Mouse (Mus musculus) intestine, postnatal 0 days (tissue): ENCODE measurements around the gene Eml4. TPM values are rescaled to one million over a fixed set of nuclear protein-coding genes. Genes with fewer than 3 reads are reported as not detected.

ENCODE experiments used
- ATAC-seq: fragments of 200-750 bp; cut with Nextera tagmentation; 2 replicates; pipeline ENCODE4 v1.8.0; 2017; ENCODE audit warnings: mild to moderate bottlenecking, moderate TSS enrichment, moderate library complexity
- H3K27ac ChIP-seq: fragments of 300-500 bp; sonication (generic); 2 replicates; pipeline ENCODE4 v1.5.1; 2014; ENCODE audit warnings: mild to moderate bottlenecking, low read depth, low read length, moderate library complexity
- H3K27me3 ChIP-seq: fragments of 300-500 bp; sonication (generic); replicated peaks from 2 replicates; pipeline ENCODE4 v1.6.1; 2014; ENCODE audit warnings: low read length, mixed read lengths; ENCODE audit not compliant: control insufficient read depth, insufficient read depth
- H3K36me3 ChIP-seq: fragments of 300-500 bp; sonication (generic); 2 replicates; pipeline ENCODE4 v1.6.1; 2014; ENCODE audit warnings: mild to moderate bottlenecking, moderate library complexity; ENCODE audit not compliant: control insufficient read depth, insufficient read depth
- H3K4me1 ChIP-seq: fragments of 300-500 bp; sonication (generic); replicated peaks from 2 replicates; pipeline ENCODE4 v1.6.1; 2014; ENCODE audit warnings: antibody characterized with exemption, low read length, mixed read lengths; ENCODE audit not compliant: control insufficient read depth, insufficient read depth
- H3K4me2 ChIP-seq: fragments of 300-500 bp; sonication (generic); replicated peaks from 2 replicates; pipeline ENCODE4 v1.6.1; 2014; ENCODE audit warnings: low read depth, mild to moderate bottlenecking, moderate library complexity
- H3K4me3 ChIP-seq: fragments of 300-500 bp; sonication (generic); 2 replicates; pipeline ENCODE4 v1.5.1; 2014; ENCODE audit warnings: low read depth, low read length
- H3K9ac ChIP-seq: fragments of 300-500 bp; sonication (generic); 2 replicates; pipeline ENCODE4 v1.6.1; 2014; ENCODE audit warnings: mild to moderate bottlenecking, low read depth, low read length
- H3K9me3 ChIP-seq: fragments of 300-500 bp; sonication (generic); 2 replicates; pipeline ENCODE4 v1.6.1; 2016; ENCODE audit warnings: mixed run types; ENCODE audit not compliant: control insufficient read depth
- CTCF ChIP-seq: sonication (generic); IDR thresholded peaks from 2 replicates; pipeline ENCODE4 v1.5.1; 2016; ENCODE audit warnings: low read depth, mild to moderate bottlenecking, control low read depth, antibody characterized with exemption, moderate library complexity
- WGBS: fragments of 180-500 bp; shearing (Covaris S2); extraction: QIAGEN DNeasy Blood & Tissue Kit; methylation state at CpG from one replicate; pipeline ENCODE4 v1.1.7; 2014; 5-methylcytosine and 5-hydroxymethylcytosine counted together
- polyA plus RNA-seq: library from polyadenylated mRNA; unstranded; fragments of >200 nt; fragmentation: Nextera tagmentation; extraction: Ambion mirVana; gene quantifications from 2 replicates; pipeline ENCODE4 v1.2.1, GENCODE M21; 2015

Eml4 gene
- polyA plus RNA-seq, 1 experiment from 2014 or later, result 13.2 TPM

GRCm38 (mm10) chr17:83322621-83323335, 28.0 kb upstream of the Eml4 start:
- H3K4me1 ChIP-seq, result peaks cover 22% of the 10 kb centered on the region
- 7% methylated on average over 25 of the region's 25 CpGs for WGBS
- H3K4me2 ChIP-seq, result peak overlapping the region; percentile 63
- no peaks in the 10 kb centered on the region for H3K27me3 ChIP-seq
- H3K4me3 ChIP-seq, result peak overlapping the region; percentile 22
- TF ChIP-seq CTCF, result no peak
- peak; percentile 63; the same call in 1 of the 2 replicates for ATAC-seq
- no peaks in the 10 kb centered on the region for H3K9me3 ChIP-seq
- H3K9ac ChIP-seq, result peak overlapping the region; percentile 34; the same call in 1 of the 2 replicates
- H3K27ac ChIP-seq, result peak overlapping the region; percentile 63
- H3K36me3 ChIP-seq, result no peaks in the 10 kb centered on the region

GRCm38 (mm10) chr17:83323410-83324268, 27.1 kb upstream of the Eml4 start:
- no peak overlapping the region for H3K4me3 ChIP-seq
- H3K27ac ChIP-seq, result peak overlapping the region; percentile 63
- peaks cover 22% of the 10 kb centered on the region for H3K4me1 ChIP-seq
- no peaks in the 10 kb centered on the region for H3K36me3 ChIP-seq
- H3K4me2 ChIP-seq, result peak overlapping the region; percentile 63
- ATAC-seq, result peak; percentile 67
- H3K9ac ChIP-seq, result 0 out of 2 replicates have a peak overlapping the region, but pooled peaks have one; percentile 34
- H3K27me3 ChIP-seq, result no peaks in the 10 kb centered on the region
- no peaks in the 10 kb centered on the region for H3K9me3 ChIP-seq
- WGBS, result 25% methylated on average over 19 of the region's 19 CpGs
- TF ChIP-seq CTCF, result no peak

- Histone ChIP-seq H3K4me2 (peak overlapping the region; percentile 63; the same call in 1 of the 2 replicates), H3K27me3 (no peaks in the 10 kb centered on the region), H3K4me3 (no peak overlapping the region), H3K9ac (no peak overlapping the region), H3K9me3 (no peaks in the 10 kb centered on the region), H3K4me1 (peaks cover 23% of the 10 kb centered on the region), H3K27ac (peak overlapping the region; percentile 63), H3K36me3 (no peaks in the 10 kb centered on the region)
- WGBS, result 77% methylated on average over 11 of the region's 11 CpGs
- no peak for ATAC-seq
- no peak for TF ChIP-seq CTCF
Observed at GRCm38 (mm10) chr17:83324269-83324616, 26.5 kb upstream of the Eml4 start.

GRCm38 (mm10) chr17:83335183-83335584, 15.5 kb upstream of the Eml4 start:
- TF ChIP-seq CTCF, result no peak
- 43% methylated on average over 13 of the region's 13 CpGs for WGBS
- Histone ChIP-seq H3K27ac (no peak overlapping the region), H3K4me2 (peak overlapping the region; percentile 54), H3K27me3 (no peaks in the 10 kb centered on the region), H3K36me3 (no peaks in the 10 kb centered on the region), H3K4me1 (no peaks in the 10 kb centered on the region), H3K9ac (no peak overlapping the region), H3K4me3 (no peak overlapping the region), H3K9me3 (no peaks in the 10 kb centered on the region)
- ATAC-seq, result no peak

DNA sequence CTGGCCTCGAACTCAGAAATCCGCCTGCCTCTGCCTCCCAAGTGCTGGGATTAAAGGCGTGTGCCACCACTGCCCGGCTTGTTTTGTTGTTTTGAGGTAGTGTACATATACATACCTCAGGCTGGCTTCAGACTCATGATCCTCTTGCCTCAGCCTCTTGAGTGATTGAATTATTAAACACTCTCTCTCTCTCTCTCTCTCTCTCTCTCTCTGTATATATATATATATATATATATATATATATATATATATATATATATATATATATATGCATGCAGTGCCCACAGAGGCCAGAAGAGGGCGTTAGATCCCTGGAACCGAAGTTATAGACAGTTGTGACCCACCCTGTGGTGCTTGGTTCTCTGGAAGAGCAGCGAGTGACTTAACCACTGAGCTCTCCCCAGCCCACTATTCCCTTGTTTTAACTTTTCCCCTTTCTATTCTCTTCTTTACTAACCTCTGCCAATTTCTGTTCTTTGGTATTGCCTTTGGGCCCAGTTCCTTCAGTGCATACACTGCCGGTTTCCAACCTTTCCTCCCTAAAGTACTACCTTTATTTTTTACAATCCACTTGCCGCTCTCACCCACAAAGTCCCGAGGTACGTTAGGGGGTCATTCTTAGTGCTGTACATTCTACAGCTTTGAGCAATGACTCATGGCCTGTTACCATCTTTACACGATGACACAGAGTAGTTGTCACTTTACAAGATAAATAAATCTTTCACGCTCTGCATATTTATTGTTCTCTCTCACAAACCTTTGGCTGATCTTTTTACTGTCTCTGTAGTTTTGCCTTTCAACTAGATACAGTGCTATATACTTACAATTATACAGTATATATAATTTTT, 13.5 kb upstream of the Eml4 start:
- no peak for ATAC-seq
- Histone ChIP-seq H3K4me2 (no peak overlapping the region), H3K27ac (no peak overlapping the region), H3K27me3 (no peaks in the 10 kb centered on the region), H3K4me1 (0 out of 2 replicates have a peak, but pooled peaks cover 4% of the 10 kb centered on the region), H3K9ac (no peak overlapping the region), H3K9me3 (no peaks in the 10 kb centered on the region), H3K36me3 (no peaks in the 10 kb centered on the region), H3K4me3 (no peak overlapping the region)
- peak; percentile 47 for TF ChIP-seq CTCF
- WGBS, result 70% methylated on average over 13 of the region's 13 CpGs
